Mouse (Mus musculus) heart, adult 2 months (tissue): ENCODE data around the gene Ankrd11. TPM values are rescaled to one million over a fixed set of nuclear protein-coding genes. Genes with fewer than 3 reads are reported as not detected.
"Not testable (repeated sequence)": the region's sequence is repeated elsewhere in the genome, so short reads cannot be mapped to it uniquely, and the experiment has no call there.

Experiments used
- DNase-seq, 2 experiments: peaks; one replicate each; pipeline ENCODE4 v3.0.0; 2021
- H3K27ac ChIP-seq: fragments of 200-600 bp; 2 replicates; pipeline ENCODE4 v1.8.1; 2022
- H3K27me3 ChIP-seq: fragments of 200-500 bp; 2 replicates; pipeline ENCODE4 v1.6.1; 2012; ENCODE audit warnings: mild to moderate bottlenecking, low read length, inconsistent platforms, mixed read lengths; ENCODE audit not compliant: control insufficient read depth, insufficient read depth
- H3K36me3 ChIP-seq: fragments of 200-500 bp; 2 replicates; pipeline ENCODE4 v1.6.1; 2012; ENCODE audit warnings: low read length, inconsistent platforms; ENCODE audit not compliant: control insufficient read depth, insufficient read depth
- H3K4me1 ChIP-seq: fragments of 200-500 bp; 2 replicates; pipeline ENCODE4 v1.6.1; 2011; ENCODE audit warnings: low read length; ENCODE audit not compliant: control insufficient read depth, insufficient read depth
- H3K4me3 ChIP-seq: fragments of 200-600 bp; 2 replicates; pipeline ENCODE4 v1.8.1; 2022
- H3K79me2 ChIP-seq: fragments of 200-500 bp; replicated peaks from 2 replicates; pipeline ENCODE4 v1.6.1; 2012; ENCODE audit warnings: mild to moderate bottlenecking, inconsistent platforms, low read length, moderate library complexity, mixed read lengths; ENCODE audit not compliant: control insufficient read depth, insufficient read depth
- H3K9ac ChIP-seq: fragments of 200-500 bp; 2 replicates; pipeline ENCODE4 v1.6.1; 2012; ENCODE audit warnings: low read depth, mild to moderate bottlenecking, control low read depth, inconsistent platforms, low read length, mixed read lengths
- CTCF ChIP-seq: fragments of 200-600 bp; IDR thresholded peaks from 2 replicates; pipeline ENCODE4 v1.8.1; 2022; ENCODE audit warnings: antibody characterized with exemption, mild to moderate bottlenecking, moderate library complexity
- EP300 ChIP-seq: fragments of 200-500 bp; IDR thresholded peaks from 2 replicates; pipeline ENCODE4 v1.6.1; 2011; ENCODE audit warnings: low read depth, low read length, control low read depth; ENCODE audit not compliant: insufficient read depth
- POLR2A ChIP-seq: fragments of 200-500 bp; IDR thresholded peaks from 2 replicates; pipeline ENCODE4 v1.6.1; 2011; ENCODE audit warnings: mild to moderate bottlenecking, low read depth, low read length, control low read depth; ENCODE audit not compliant: insufficient read depth
- WGBS: fragments of 180-500 bp; shearing (Covaris S2); methylation state at CpG from one replicate; pipeline ENCODE4 v1.1.7; 2018; 5-methylcytosine and 5-hydroxymethylcytosine counted together
- intact Hi-C: fragments of 180-260 bp; cut with DNase I; formaldehyde crosslinking; loops from one replicate; pipeline ENCODE4 v1.15.1; 2025
- polyA plus RNA-seq: library from polyadenylated mRNA; depleted of rRNA; stranded (reverse); fragments of >200 nt; gene quantifications from 2 replicates; pipeline ENCODE4 v1.2.3, GENCODE M21; 2012
- total RNA-seq, 2 experiments: library from RNA; stranded (reverse); gene quantifications; 2 replicates each; pipeline ENCODE4 v1.2.3; 2021

The Ankrd11 gene
- total and polyA plus RNA-seq, 3 experiments, result 34.4 to 76.3 (median 68.0) TPM

- H3K4me3 ChIP-seq, result no peak overlapping the region
- intact Hi-C loops, result loop anchor here (5.0 kb wide), 1 partner anchor 35 kb away; no protein-coding TSS in a partner anchor
- peaks cover 22% of the 10 kb centered on the region for H3K4me1 ChIP-seq
- no peak overlapping the region for H3K27ac ChIP-seq
- H3K9ac ChIP-seq, result no peak overlapping the region
- no peak for DNase-seq
- no peaks in the 10 kb centered on the region for H3K27me3 ChIP-seq
- peaks cover 18% of the 10 kb centered on the region for H3K79me2 ChIP-seq
- H3K36me3 ChIP-seq, result peaks cover 32% of the 10 kb centered on the region
- TF ChIP-seq CTCF (no peak), POLR2A (no peak), EP300 (no peak)
These were observed 9.3 kb downstream of the Ankrd11 start for GRCm38 (mm10) chr8:123032730-123033129.

DNA sequence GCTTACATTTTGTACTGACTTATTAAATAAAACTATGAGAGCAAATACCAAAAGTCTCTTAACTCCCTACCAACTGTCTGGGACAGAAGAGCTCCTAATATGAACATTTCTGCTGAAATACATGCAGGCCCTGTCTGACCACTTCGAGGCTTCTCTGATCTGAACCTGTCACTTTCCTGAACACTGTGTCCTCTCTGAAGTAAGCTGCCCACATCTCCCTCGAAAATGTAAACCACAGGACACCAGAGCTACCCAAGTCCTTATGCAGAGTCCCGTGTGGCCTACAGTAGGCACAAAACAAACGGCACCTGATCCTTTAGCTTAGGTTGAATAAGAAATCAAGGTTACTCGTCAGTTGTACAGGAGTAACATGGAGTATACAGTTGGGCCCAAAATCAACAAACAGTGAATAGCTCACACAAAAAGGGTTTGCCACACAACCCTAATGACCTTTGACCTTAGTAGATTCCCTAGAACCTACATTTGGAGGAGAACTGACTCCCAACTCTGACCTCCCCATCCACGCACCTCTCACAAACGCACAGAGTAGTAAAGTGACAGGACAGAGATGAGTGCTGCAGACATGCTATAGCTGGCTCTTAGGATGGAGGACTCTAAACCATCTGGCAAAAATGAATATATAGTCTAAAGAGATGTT is 10.6 kb downstream of the Ankrd11 start:
- no peak overlapping the region for H3K27ac ChIP-seq
- H3K4me3 ChIP-seq, result no peak overlapping the region
- WGBS, result 72% methylated on average over 7 of the region's 7 CpGs
- H3K27me3 ChIP-seq, result no peaks in the 10 kb centered on the region
- peaks cover 34% of the 10 kb centered on the region for H3K36me3 ChIP-seq
- no peak for DNase-seq
- TF ChIP-seq POLR2A, result no peak
- no peak for TF ChIP-seq CTCF
- TF ChIP-seq EP300, result no peak
- H3K9ac ChIP-seq, result no peak overlapping the region
- H3K79me2 ChIP-seq, result peaks cover 21% of the 10 kb centered on the region
- intact Hi-C loops, result loop anchor here (5.0 kb wide), 1 partner anchor 34 kb away; no protein-coding TSS in a partner anchor
- peaks cover 22% of the 10 kb centered on the region for H3K4me1 ChIP-seq

DNA sequence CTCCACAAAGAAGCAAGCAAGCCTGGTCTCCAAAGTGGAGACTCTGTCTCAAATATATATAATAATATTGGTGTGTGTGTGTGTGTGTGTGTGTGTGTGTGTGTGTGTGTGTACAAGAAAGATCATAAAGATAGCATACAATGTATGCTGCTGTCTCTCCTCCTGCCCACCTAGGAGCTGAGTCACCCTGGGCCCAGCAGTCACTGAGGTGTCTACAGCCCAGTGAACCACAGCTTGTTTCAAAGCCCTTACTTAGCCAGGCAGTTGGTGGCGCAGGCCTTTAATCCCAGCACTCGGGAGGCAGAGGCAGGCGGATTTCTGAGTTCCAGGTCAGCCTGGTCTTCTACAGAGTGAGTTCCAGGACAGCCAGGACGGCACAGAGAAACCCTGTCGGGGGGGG is 12.0 kb downstream of the Ankrd11 start:
- not testable (repeated sequence) for H3K27me3 ChIP-seq, H3K4me3 ChIP-seq, H3K27ac ChIP-seq, DNase-seq, H3K9ac ChIP-seq
- Histone ChIP-seq H3K36me3 (peaks cover 27% of the 10 kb centered on the region), H3K4me1 (peaks cover 22% of the 10 kb centered on the region), H3K79me2 (peaks cover 21% of the 10 kb centered on the region)
- WGBS, result 63% methylated on average over 5 of the region's 5 CpGs
- intact Hi-C loops, result loop anchor here (5.0 kb wide), 1 partner anchor 33 kb away; no protein-coding TSS in a partner anchor

- H3K27ac ChIP-seq, result no peak overlapping the region
- 76% methylated on average over 8 of the region's 8 CpGs for WGBS
- H3K9ac ChIP-seq, result no peak overlapping the region
- H3K36me3 ChIP-seq, result peaks cover 19% of the 10 kb centered on the region
- no peaks in the 10 kb centered on the region for H3K27me3 ChIP-seq
- H3K79me2 ChIP-seq, result peaks cover 19% of the 10 kb centered on the region
- intact Hi-C loops, result no loop called here
- TF ChIP-seq CTCF (no peak), POLR2A (no peak)
- peaks cover 22% of the 10 kb centered on the region for H3K4me1 ChIP-seq
- no peak overlapping the region for H3K4me3 ChIP-seq
- DNase-seq, result no peak
These were observed 14.3 kb downstream of the Ankrd11 start for GRCm38 (mm10) chr8:123027786-123028185.

GRCm38 (mm10) chr8:123025951-123026351 is 16.1 kb downstream of the Ankrd11 start:
- intact Hi-C loops, result no loop called here
- Histone ChIP-seq H3K4me1 (peaks cover 23% of the 10 kb centered on the region), H3K27me3 (no peaks in the 10 kb centered on the region), H3K9ac (no peak overlapping the region), H3K27ac (no peak overlapping the region), H3K36me3 (peaks cover 17% of the 10 kb centered on the region), H3K79me2 (peaks cover 15% of the 10 kb centered on the region), H3K4me3 (no peak overlapping the region)
- WGBS, result 62% methylated on average over 3 of the region's 3 CpGs
- no peak for DNase-seq
- no peak for TF ChIP-seq POLR2A
- no peak for TF ChIP-seq CTCF
- no peak for TF ChIP-seq EP300

DNA sequence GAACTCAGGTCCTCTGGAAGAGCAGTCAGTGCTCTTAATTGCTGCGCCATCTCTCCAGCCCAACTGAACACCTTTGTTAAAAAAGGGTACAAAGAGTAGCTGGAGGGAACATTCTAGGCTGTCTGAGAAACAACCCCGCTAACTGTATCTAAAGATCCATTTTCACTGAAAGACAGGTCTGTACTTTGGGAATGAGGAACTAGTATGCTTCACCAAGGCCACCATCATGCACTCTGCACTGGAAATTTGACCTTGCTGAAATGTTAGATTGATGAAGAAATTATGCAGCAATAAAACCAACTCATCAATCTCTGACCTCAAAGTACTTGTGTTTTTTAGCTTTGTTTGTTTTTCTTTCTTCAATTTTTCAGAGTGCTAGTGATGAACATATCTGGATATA is 17.9 kb downstream of the Ankrd11 start:
- intact Hi-C loops, result no loop called here
- Histone ChIP-seq H3K27me3 (no peaks in the 10 kb centered on the region), H3K4me1 (peaks cover 27% of the 10 kb centered on the region), H3K27ac (no peak overlapping the region), H3K4me3 (no peak overlapping the region), H3K79me2 (peaks cover 13% of the 10 kb centered on the region), H3K36me3 (peaks cover 23% of the 10 kb centered on the region), H3K9ac (no peak overlapping the region)
- DNase-seq, result no peak
- 97% methylated on average over 2 of the region's 2 CpGs for WGBS
- no peak for TF ChIP-seq EP300
- TF ChIP-seq CTCF, result no peak
- no peak for TF ChIP-seq POLR2A
